Mouse (Mus musculus) megakaryocyte progenitor cell, adult 5-6 weeks (primary cell): ENCODE results near the gene Npy2r. TPM values are rescaled to one million over a fixed set of nuclear protein-coding genes. Genes with fewer than 3 reads are reported as not detected.

Source experiments
- ATAC-seq: replicated peaks from 2 replicates; pipeline ENCODE4 v1.8.0; 2016; ENCODE audit warnings: mild to moderate bottlenecking, moderate TSS enrichment, inconsistent platforms; ENCODE audit not compliant: poor library complexity
- total RNA-seq, 2 experiments: library from RNA; stranded (forward) in 1 of 2; stranded (reverse) in 1 of 2; fragments of 157-497, 149-512 nt in 1 of 2; fragments of 200-1000 nt in 1 of 2; gene quantifications; 2 replicates each; pipeline versions ENCODE4 v1.2.3 to v1.2.4; 2015 to 2017

Npy2r gene
- total RNA-seq (2015) (not detected in 2 replicates), total RNA-seq (2017) (not detected in 2 replicates)

- ATAC-seq: 0 out of 2 replicates have a peak, but pooled peaks have one; percentile 29
Observed at GRCm38 (mm10) chr3:82547908-82548721, at the start of gene Npy2r. TSS of gene Npy2r (minus strand) at chr3:82548084.

- ATAC-seq: no peak
Observed at GRCm38 (mm10) chr3:82557786-82558185, 9.9 kb upstream of the Npy2r start.

- no peak for ATAC-seq
Observed at GRCm38 (mm10) chr3:82556311-82556828, 8.5 kb upstream of the Npy2r start.

DNA sequence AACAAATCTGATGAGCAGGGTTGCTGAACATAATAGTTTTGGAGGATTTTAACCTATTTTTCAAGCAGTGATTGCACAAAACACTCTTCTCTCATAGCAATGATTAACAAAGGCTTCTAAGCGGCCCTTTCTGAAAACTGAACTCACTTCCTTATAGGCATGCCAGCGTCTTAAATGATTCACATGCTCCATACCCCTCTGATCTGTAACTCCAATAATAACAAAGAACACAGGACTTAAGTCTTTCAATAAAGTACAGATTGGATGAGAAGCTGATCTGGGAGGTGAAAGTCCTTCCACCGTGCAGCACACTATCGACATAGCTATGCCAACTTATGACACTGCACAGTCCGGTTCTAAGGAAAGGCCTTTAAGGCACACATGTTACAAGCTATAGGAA is 2.0 kb upstream of the Npy2r start:
- ATAC-seq: no peak

DNA sequence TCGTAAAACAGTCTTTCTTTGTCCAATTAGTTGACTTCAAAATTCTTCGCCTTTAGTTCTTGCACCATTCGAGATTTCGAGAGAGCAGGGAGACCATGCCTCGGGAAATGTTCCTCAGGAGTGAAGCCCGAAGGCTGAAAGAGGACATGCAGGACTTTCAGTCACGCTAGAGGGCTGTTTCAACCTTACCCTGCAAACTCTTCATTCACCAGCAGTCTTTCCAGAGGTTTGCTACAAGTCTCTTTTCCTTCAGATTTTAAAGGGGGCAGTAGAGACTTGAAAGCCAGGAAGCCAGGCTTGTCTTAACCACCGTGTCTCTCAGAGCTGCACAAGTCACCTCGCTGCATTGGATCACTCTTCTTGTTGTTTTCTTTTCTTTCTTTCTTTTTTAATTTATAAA is 869 bp upstream of the Npy2r start:
- ATAC-seq: no peak

GRCm38 (mm10) chr3:82541449-82541848 is 6.4 kb downstream of the Npy2r start:
- no peak for ATAC-seq

DNA sequence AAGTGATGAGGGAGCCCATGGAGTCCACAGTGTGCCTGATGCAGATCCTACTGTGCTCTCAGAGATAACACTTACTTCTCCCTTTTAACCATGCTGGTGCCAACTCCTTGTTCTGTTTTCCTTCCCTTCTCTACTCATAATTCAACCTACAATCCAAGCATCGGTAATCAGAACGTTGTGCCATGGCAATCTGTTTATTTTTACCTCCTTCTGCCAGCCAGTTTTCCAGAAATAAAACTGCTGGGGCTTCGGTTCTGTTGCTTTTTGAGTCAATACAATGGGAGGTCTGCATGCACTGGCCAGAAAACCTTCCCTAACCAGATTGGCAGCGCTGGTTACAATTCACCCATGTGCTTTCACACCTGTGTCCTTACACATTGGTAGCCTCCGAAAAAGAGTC is 7.9 kb downstream of the Npy2r start:
- ATAC-seq: no peak

DNA sequence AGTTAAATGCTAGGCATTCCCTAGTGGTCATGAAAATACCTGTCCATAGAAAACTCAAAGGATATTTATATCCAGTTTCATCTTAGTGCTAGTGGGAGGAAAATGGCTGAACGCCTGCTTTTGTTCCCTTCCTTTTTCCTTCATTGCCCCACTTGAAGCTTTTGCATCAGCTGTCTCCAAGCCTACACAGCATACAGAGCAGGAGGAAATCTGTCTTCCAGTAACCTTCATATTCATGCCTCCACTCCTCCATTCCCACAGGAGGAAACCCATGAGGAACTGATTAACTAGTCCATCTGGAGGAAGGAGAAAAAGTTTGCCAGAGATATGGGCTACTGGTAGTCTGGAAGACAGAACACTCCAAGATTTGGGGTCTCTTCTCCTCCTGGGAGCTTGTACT is 23.1 kb downstream of the Npy2r start:
- ATAC-seq: no peak

DNA sequence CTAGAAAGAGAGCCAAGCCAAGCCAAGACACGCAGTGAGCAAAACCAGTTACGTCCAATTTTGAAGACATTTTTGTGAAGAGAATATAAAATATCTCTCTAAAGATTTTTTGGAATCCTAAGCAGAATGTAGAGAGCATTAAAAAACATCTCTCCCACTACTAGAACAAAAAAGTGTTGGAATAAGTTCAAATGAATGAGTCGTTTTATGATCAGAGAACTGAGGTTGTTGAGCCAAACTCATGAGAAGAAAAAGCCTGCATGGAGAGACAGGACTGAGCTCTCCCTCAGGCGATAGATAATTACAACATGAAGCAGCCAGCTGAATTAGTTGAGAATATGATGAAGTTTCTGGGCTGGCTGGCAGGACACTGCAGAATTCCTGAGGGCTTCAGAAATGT is 49.9 kb downstream of the Npy2r start:
- ATAC-seq: no peak

Other genes starting within 250 kb of the Npy2r start
- gene Map9, start 190.0 kb downstream of the Npy2r start, total RNA-seq (2015): 0.59 and 0.69 TPM in 2 replicates
- gene Map9, start 190.0 kb downstream of the Npy2r start, total RNA-seq (2017): 0.29 and 0.64 TPM in 2 replicates